In the genomic region with DNA sequence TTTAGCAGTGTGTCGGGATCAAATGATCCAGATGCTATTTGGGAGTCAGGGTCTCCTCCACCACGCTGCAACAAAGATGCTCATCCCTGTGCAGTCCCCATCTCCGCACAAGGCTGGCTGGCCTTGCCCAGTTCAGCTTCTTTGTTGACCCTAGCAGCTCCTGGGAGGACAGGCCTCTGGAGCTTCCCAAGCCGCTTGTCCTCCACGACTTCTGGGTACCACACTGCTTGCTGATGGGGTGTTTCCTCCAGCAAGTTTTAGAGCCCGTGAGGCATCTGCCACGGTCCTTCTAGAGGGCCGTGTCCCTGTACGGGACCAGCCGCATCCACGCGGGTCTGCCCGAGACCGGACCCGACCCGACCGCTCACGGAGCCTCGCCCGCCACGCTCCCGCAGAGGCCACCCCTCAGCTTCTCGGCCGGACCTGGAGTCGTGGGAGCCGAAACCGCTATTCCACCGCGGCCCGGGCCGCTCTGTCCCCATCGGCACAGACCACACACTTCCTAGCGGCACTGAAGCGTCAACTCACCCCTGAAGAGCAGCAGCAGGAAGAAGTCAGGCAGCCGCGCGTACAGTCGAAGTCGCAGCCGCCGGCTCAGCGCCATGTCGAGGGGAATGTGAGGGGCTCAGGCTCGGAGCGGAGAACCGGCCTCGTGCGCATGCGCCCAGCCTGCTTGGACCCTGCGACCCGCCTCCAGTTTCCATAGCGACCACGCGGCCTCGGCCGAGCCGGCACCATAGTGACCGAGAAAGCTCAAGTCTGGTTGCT, we compare ENCODE assay signal across 7 mouse cellular contexts. TPM values are rescaled to one million over a fixed set of nuclear protein-coding genes. Genes with fewer than 3 reads are reported as not detected.
DNase-seq lines count a peak whose midpoint lies in the region; ATAC-seq and TF ChIP-seq lines count a peak whose summit lies in the region.

Jam3 (minus strand) TSS at position 659 of the 768 bp plus-strand sequence.

- peak; percentile 88 for DNase-seq in heart, adult 8-10 months (ENCODE audit: low spot score)
- peak; percentile 88 to 91 for DNase-seq in kidney, adult 8-10 months

- H3K27ac ChIP-seq in bone marrow macrophage, adult 2 months (ENCODE audit: insufficient read depth, low read depth, low read length), result no peak within 1 kb of the TSS
- peak within 1 kb of the TSS; percentile 94 for H3K27ac ChIP-seq in embryonic facial prominence, embryonic 13.5 days
- peak within 1 kb of the TSS; percentile 95 for H3K27ac ChIP-seq in limb, embryonic 12.5 days
- H3K27ac ChIP-seq in midbrain, embryonic 16.5 days (ENCODE audit: low read length), result peak within 1 kb of the TSS; percentile 94
- H3K27ac ChIP-seq in stomach, embryonic 15.5 days, result peak within 1 kb of the TSS; percentile 87

- H3K4me3 ChIP-seq in bone marrow macrophage, adult 2 months (ENCODE audit: insufficient read depth, low read length), result peak within 1 kb of the TSS; percentile 63
- peak within 1 kb of the TSS; percentile 74 for H3K4me3 ChIP-seq in embryonic facial prominence, embryonic 13.5 days
- peak within 1 kb of the TSS; percentile 77 for H3K4me3 ChIP-seq in limb, embryonic 12.5 days (replicated peaks)
- peak within 1 kb of the TSS; percentile 85 for H3K4me3 ChIP-seq in midbrain, embryonic 16.5 days (ENCODE audit: low read depth, low read length)
- peak within 1 kb of the TSS; percentile 58 for H3K4me3 ChIP-seq in stomach, embryonic 15.5 days (replicated peaks)

- under 1% methylated on average over 58 of the region's 58 CpGs for WGBS in embryonic facial prominence, embryonic 13.5 days
- under 1% methylated on average over 58 of the region's 58 CpGs for WGBS in limb, embryonic 12.5 days
- under 1% methylated on average over 58 of the region's 58 CpGs for WGBS in midbrain, embryonic 16.5 days
- WGBS in stomach, embryonic 15.5 days, result under 1% methylated on average over 58 of the region's 58 CpGs

- no peak for TF ChIP-seq POLR2A in bone marrow macrophage, adult 2 months (IDR thresholded peaks at IDR 0.05; ENCODE audit: borderline replicate concordance, low read depth, low read length)

- no peak for TF ChIP-seq CTCF in bone marrow macrophage, adult 2 months (IDR thresholded peaks at IDR 0.05; ENCODE audit: low read depth, low read length)

- ATAC-seq in embryonic facial prominence, embryonic 13.5 days (ENCODE audit: insufficient number of reproducible peaks, insufficient read depth, low FRiP score, low TSS enrichment, low read depth), result peak; percentile 92
- ATAC-seq in limb, embryonic 12.5 days (ENCODE audit: insufficient number of reproducible peaks, insufficient read depth, low FRiP score, low TSS enrichment, low read depth), result peak; percentile 91
- peak; percentile 98 for ATAC-seq in midbrain, embryonic 16.5 days
- ATAC-seq in stomach, embryonic 15.5 days (ENCODE audit: insufficient read depth, low FRiP score, low read depth), result peak; percentile 93

- H3K36me3 ChIP-seq in embryonic facial prominence, embryonic 13.5 days, result no peaks in the 10 kb centered on the region
- H3K36me3 ChIP-seq in limb, embryonic 12.5 days, result peaks cover 10% of the 10 kb centered on the region
- H3K36me3 ChIP-seq in midbrain, embryonic 16.5 days (ENCODE audit: control insufficient read depth, insufficient read depth, low read length), result no peaks in the 10 kb centered on the region
- H3K36me3 ChIP-seq in stomach, embryonic 15.5 days, result no peaks in the 10 kb centered on the region

- H3K4me2 ChIP-seq in embryonic facial prominence, embryonic 13.5 days, result peak within 1 kb of the TSS; percentile 73
- H3K4me2 ChIP-seq in limb, embryonic 12.5 days, result peak within 1 kb of the TSS; percentile 66
- H3K4me2 ChIP-seq in midbrain, embryonic 16.5 days (ENCODE audit: low read length), result peak within 1 kb of the TSS; percentile 71
- peak within 1 kb of the TSS; percentile 70 for H3K4me2 ChIP-seq in stomach, embryonic 15.5 days

- H3K4me1 ChIP-seq in bone marrow macrophage, adult 2 months (ENCODE audit: control insufficient read depth, insufficient read depth, low read length), result no peaks in the 10 kb centered on the region
- peaks cover 18% of the 10 kb centered on the region for H3K4me1 ChIP-seq in embryonic facial prominence, embryonic 13.5 days
- peaks cover 28% of the 10 kb centered on the region for H3K4me1 ChIP-seq in limb, embryonic 12.5 days (replicated peaks)
- H3K4me1 ChIP-seq in midbrain, embryonic 16.5 days (ENCODE audit: control insufficient read depth, insufficient read depth, low read length), result peaks cover 30% of the 10 kb centered on the region
- peaks cover 9% of the 10 kb centered on the region; the same call in 1 of the 2 replicates for H3K4me1 ChIP-seq in stomach, embryonic 15.5 days

- peak within 1 kb of the TSS; percentile 88 for H3K9ac ChIP-seq in embryonic facial prominence, embryonic 13.5 days
- peak within 1 kb of the TSS; percentile 83 for H3K9ac ChIP-seq in limb, embryonic 12.5 days (replicated peaks)
- H3K9ac ChIP-seq in midbrain, embryonic 16.5 days (ENCODE audit: low read depth, low read length), result peak within 1 kb of the TSS; percentile 86
- H3K9ac ChIP-seq in stomach, embryonic 15.5 days, result peak within 1 kb of the TSS; percentile 47

- no peaks in the 10 kb centered on the region for H3K9me3 ChIP-seq in embryonic facial prominence, embryonic 13.5 days
- H3K9me3 ChIP-seq in limb, embryonic 12.5 days, result no peaks in the 10 kb centered on the region
- no peaks in the 10 kb centered on the region for H3K9me3 ChIP-seq in midbrain, embryonic 16.5 days (replicated peaks; ENCODE audit: control insufficient read depth, low read length, poor library complexity, severe bottlenecking)
- no peaks in the 10 kb centered on the region for H3K9me3 ChIP-seq in stomach, embryonic 15.5 days

- H3K27me3 ChIP-seq in embryonic facial prominence, embryonic 13.5 days, result 0 out of 2 replicates have a peak, but pooled peaks cover 3% of the 10 kb centered on the region
- H3K27me3 ChIP-seq in limb, embryonic 12.5 days, result peaks cover 3% of the 10 kb centered on the region; the same call in 1 of the 2 replicates
- no peaks in the 10 kb centered on the region for H3K27me3 ChIP-seq in midbrain, embryonic 16.5 days (ENCODE audit: control insufficient read depth, insufficient read depth, low read depth, low read length)
- H3K27me3 ChIP-seq in stomach, embryonic 15.5 days (replicated peaks), result no peaks in the 10 kb centered on the region; the same call in 1 of the 2 replicates

RNA-seq across cellular contexts. Expression of gene Jam3, which starts in this region (rescaled TPM):
- polyA plus RNA-seq in bone marrow macrophage, adult 2 months (2012; ENCODE audit: insufficient read depth, insufficient read length, missing spikeins), result not detected in 2 replicates
- polyA plus RNA-seq in embryonic facial prominence, embryonic 13.5 days (2015; fragmentation: Nextera tagmentation; extraction: Ambion mirVana), result 94.7 and 97.8 TPM in 2 replicates
- total RNA-seq in heart, adult 8-10 months (2022), result 10 to 100 TPM; 13.0 to 21.8 (median 14.9) TPM
- 127 and 131 TPM in 2 replicates for polyA plus RNA-seq in limb, embryonic 12.5 days (2016; fragmentation: Nextera tagmentation; extraction: Ambion mirVana)
- 46.3 and 57.8 TPM in 2 replicates for polyA plus RNA-seq in midbrain, embryonic 16.5 days (2015; fragmentation: Nextera tagmentation; extraction: Ambion mirVana)
- polyA plus RNA-seq in stomach, embryonic 15.5 days (2015; fragmentation: Nextera tagmentation; extraction: Ambion mirVana), result 54.8 and 56.9 TPM in 2 replicates

Comparison
In these comparisons a context has a peak if more than half of its experiments do, and no peak if none do; other contexts are left out.
1. RNA of gene Jam3 (polyA plus RNA-seq): 127 to 131 TPM in limb, embryonic 12.5 days, 94.7 to 97.8 TPM in embryonic facial prominence, embryonic 13.5 days, 54.8 to 56.9 TPM in stomach, embryonic 15.5 days and 46.3 to 57.8 TPM in midbrain, embryonic 16.5 days; not detected in bone marrow macrophage, adult 2 months; every median in the first group is over 10 times any median in the second.
2. Peak in every context shown above with its lines, with median percentiles within 50 percentile points of each other: H3K4me3 ChIP-seq, ATAC-seq, H3K4me2 ChIP-seq and H3K9ac ChIP-seq.